Mouse (Mus musculus) stomach, postnatal 0 days (tissue): Measurements from ENCODE around the gene Agmo. TPM values are rescaled to one million over a fixed set of nuclear protein-coding genes. Genes with fewer than 3 reads are reported as not detected.

ENCODE experiments used
- ATAC-seq: fragments of 200-750 bp; cut with Nextera tagmentation; 2 replicates; pipeline ENCODE4 v1.8.0; 2017; ENCODE audit not compliant: low FRiP score, low TSS enrichment
- DNase-seq: peaks from one replicate; pipeline ENCODE4 v3.0.0-alpha.2; 2016; ENCODE audit warnings: low spot score
- H3K27ac ChIP-seq: fragments of 300-500 bp; sonication (generic); replicated peaks from 2 replicates; pipeline ENCODE4 v1.5.1; 2014; ENCODE audit warnings: mild to moderate bottlenecking, control low read depth
- H3K27me3 ChIP-seq: fragments of 300-500 bp; sonication (generic); 2 replicates; pipeline ENCODE4 v1.6.1; 2014; ENCODE audit warnings: low read length; ENCODE audit not compliant: control insufficient read depth, insufficient read depth
- H3K36me3 ChIP-seq: fragments of 300-500 bp; sonication (generic); 2 replicates; pipeline ENCODE4 v1.6.1; 2014; ENCODE audit warnings: low read length, mixed read lengths; ENCODE audit not compliant: control insufficient read depth, insufficient read depth
- H3K4me1 ChIP-seq: fragments of 300-500 bp; sonication (generic); replicated peaks from 2 replicates; pipeline ENCODE4 v1.6.1; 2014; ENCODE audit warnings: antibody characterized with exemption; ENCODE audit not compliant: control insufficient read depth, insufficient read depth
- H3K4me2 ChIP-seq: fragments of 300-500 bp; sonication (generic); replicated peaks from 2 replicates; pipeline ENCODE4 v1.6.1; 2014; ENCODE audit warnings: low read depth, mild to moderate bottlenecking, control low read depth, moderate library complexity
- H3K4me3 ChIP-seq: fragments of 300-500 bp; sonication (generic); 2 replicates; pipeline ENCODE4 v1.5.1; 2014; ENCODE audit warnings: low read depth, low read length, control low read depth
- H3K9ac ChIP-seq: fragments of 300-500 bp; sonication (generic); 2 replicates; pipeline ENCODE4 v1.6.1; 2014; ENCODE audit warnings: mild to moderate bottlenecking, low read length, control low read depth, mixed read lengths
- H3K9me3 ChIP-seq: fragments of 300-500 bp; sonication (generic); 2 replicates; pipeline ENCODE4 v1.6.1; 2016; ENCODE audit warnings: low read length; ENCODE audit not compliant: control insufficient read depth
- CTCF ChIP-seq: IDR thresholded peaks from 2 replicates; pipeline ENCODE4 v1.5.1; 2016; ENCODE audit warnings: antibody characterized with exemption, low read depth, mild to moderate bottlenecking, moderate library complexity
- EP300 ChIP-seq: optimal IDR thresholded peaks from 2 replicates; pipeline ENCODE3; 2016; ENCODE audit warnings: antibody characterized with exemption
- WGBS: fragments of 180-500 bp; shearing (Covaris S2); extraction: QIAGEN DNeasy Blood & Tissue Kit; methylation state at CpG from one replicate; pipeline ENCODE4 v1.1.7; 2014; 5-methylcytosine and 5-hydroxymethylcytosine counted together
- polyA plus RNA-seq: library from polyadenylated mRNA; unstranded; fragments of >200 nt; fragmentation: Nextera tagmentation; extraction: Ambion mirVana; gene quantifications from 2 replicates; pipeline ENCODE4 v1.2.1, GENCODE M21; 2015

Gene Agmo
- polyA plus RNA-seq, 1 experiment from 2014 or later: 6.9 TPM

DNA sequence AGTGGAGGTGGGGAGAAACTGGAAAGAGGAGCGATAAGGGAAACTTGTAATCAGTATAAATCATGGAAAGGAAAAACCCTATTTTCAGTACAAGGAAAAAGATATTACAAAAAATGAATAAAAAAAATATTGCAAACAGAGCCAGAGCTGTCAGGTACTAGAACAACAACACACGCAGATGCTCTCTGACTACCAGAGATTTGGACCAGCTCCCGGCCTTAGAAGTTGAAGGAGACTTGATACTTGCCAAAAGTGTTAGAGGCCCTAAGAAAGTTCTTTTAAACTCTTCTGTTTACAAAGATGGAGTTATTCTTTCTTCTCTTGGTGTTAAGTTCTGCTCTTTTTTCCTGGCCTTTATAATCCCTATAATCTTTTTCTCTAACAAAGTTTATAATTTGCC is 246.6 kb downstream of the Agmo start:
- no peak for DNase-seq

DNA sequence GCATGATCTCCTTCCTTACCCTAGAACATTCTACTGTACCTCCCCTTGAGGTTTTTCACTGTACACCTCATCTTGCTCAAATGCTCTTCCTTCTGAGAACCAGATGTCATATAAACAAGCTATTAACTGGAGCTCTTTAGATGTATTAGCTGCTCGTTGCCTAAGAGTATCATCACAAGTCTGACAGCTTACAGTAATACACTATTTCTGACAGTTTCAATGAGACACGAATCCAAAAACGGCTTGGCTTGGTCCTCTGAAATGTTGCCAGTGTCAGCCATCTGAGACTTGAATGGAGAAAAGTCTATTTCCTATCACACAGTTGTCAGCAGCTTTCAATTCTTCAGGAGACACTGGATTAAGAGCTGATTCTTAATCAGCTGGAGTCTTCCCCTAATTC is 257.4 kb downstream of the Agmo start:
- DNase-seq (no peak), ATAC-seq (no peak)
- H3K4me1 ChIP-seq: no peaks in the 10 kb centered on the region
- no peaks in the 10 kb centered on the region for H3K9me3 ChIP-seq
- H3K4me2 ChIP-seq: no peak overlapping the region
- no peak for TF ChIP-seq EP300
- TF ChIP-seq CTCF: no peak
- H3K27ac ChIP-seq: no peak overlapping the region
- H3K4me3 ChIP-seq: no peak overlapping the region
- no peak overlapping the region for H3K9ac ChIP-seq
- no peaks in the 10 kb centered on the region for H3K27me3 ChIP-seq
- no peaks in the 10 kb centered on the region for H3K36me3 ChIP-seq
- 55% methylated on average over 3 of the region's 3 CpGs for WGBS

More for the DNA sequence above, 246.6 kb downstream of the Agmo start:
- Histone ChIP-seq H3K4me1 (no peaks in the 10 kb centered on the region), H3K4me3 (no peak overlapping the region), H3K9ac (no peak overlapping the region), H3K9me3 (no peaks in the 10 kb centered on the region), H3K27ac (no peak overlapping the region), H3K36me3 (no peaks in the 10 kb centered on the region), H3K4me2 (no peak overlapping the region), H3K27me3 (no peaks in the 10 kb centered on the region)
- TF ChIP-seq EP300 (no peak), CTCF (no peak)
- WGBS: 57% methylated on average over 3 of the region's 3 CpGs
- ATAC-seq: no peak

DNA sequence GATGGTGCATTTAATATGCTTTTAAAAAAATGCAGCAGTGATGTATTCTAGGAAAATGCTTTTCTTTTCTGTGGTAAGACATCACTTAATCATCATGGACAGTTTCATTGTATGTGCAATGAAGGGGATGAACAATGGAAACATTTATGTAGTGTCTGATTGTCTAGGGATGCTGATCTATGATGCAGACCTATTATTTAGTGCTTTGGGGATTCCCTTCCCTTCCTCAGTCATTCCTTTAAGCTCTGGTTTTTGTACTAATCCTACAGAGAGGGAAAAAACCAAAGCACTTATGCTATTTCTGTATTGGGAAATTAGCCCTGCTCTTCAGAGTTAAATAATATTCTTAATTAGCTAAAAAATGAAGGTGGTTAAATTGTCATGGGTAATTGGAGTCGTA is 266.0 kb downstream of the Agmo start:
- H3K4me1 ChIP-seq: no peaks in the 10 kb centered on the region

DNA sequence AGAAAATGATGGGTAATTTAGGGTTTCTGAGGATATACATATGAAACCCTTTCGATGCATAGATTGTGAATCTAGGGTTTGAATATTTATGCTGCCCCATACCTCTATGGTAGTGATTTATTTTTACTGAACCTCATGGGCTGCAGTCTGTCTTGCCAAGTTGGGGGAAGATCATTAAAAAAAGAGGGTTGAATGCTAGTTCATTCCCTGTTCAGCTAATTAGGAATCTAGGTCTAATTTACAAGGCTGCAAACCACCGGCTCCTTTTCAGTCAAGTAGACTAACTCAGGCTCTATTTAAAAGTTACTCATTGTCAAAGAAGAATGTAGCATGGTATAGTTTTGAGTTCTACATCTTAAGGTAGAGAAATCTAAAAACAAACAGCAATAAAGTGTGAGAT is 266.4 kb downstream of the Agmo start:
- no peak overlapping the region for H3K4me2 ChIP-seq
- H3K36me3 ChIP-seq: no peaks in the 10 kb centered on the region
- DNase-seq: no peak
- TF ChIP-seq CTCF (no peak), EP300 (no peak)
- no peak overlapping the region for H3K4me3 ChIP-seq
- no peak overlapping the region for H3K9ac ChIP-seq
- 95% methylated on average over 2 of the region's 2 CpGs for WGBS
- ATAC-seq: no peak
- no peak overlapping the region for H3K27ac ChIP-seq
- H3K27me3 ChIP-seq: no peaks in the 10 kb centered on the region
- no peaks in the 10 kb centered on the region for H3K9me3 ChIP-seq
- H3K4me1 ChIP-seq: no peaks in the 10 kb centered on the region

More for the DNA sequence above, 266.0 kb downstream of the Agmo start:
- Histone ChIP-seq H3K4me2 (no peak overlapping the region), H3K36me3 (no peaks in the 10 kb centered on the region), H3K27me3 (no peaks in the 10 kb centered on the region), H3K27ac (no peak overlapping the region), H3K9ac (no peak overlapping the region), H3K4me3 (no peak overlapping the region), H3K9me3 (no peaks in the 10 kb centered on the region)
- WGBS: 60% methylated on average over 1 of the region's 1 CpGs
- ATAC-seq (no peak), DNase-seq (no peak)
- no peak for TF ChIP-seq EP300
- no peak for TF ChIP-seq CTCF

DNA sequence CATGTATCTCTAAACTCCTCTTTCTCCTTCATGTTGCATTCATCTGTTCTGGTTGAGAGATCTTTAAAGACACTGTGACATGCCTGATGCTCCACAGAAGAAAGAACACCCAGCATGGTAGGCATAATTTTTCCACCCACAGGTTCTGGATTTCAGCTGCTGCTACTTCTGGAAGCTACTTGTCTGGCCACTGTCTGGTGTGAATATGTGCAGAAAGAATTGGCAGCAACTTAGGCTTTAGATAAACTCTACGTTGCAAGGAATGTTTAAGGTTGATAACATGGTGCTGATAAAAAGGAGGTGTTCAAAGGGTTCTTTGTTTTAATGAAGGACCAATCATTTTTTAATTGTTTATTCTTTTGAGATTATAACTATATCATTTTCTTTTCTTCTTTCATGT is 280.3 kb downstream of the Agmo start:
- Histone ChIP-seq H3K9ac (no peak overlapping the region), H3K27me3 (no peaks in the 10 kb centered on the region), H3K4me3 (no peak overlapping the region), H3K27ac (no peak overlapping the region), H3K4me2 (no peak overlapping the region), H3K4me1 (no peaks in the 10 kb centered on the region), H3K9me3 (no peaks in the 10 kb centered on the region), H3K36me3 (no peaks in the 10 kb centered on the region)
- no peak for TF ChIP-seq EP300
- TF ChIP-seq CTCF: no peak
- DNase-seq (no peak), ATAC-seq (no peak)
- 23% methylated on average over 1 of the region's 1 CpGs for WGBS

DNA sequence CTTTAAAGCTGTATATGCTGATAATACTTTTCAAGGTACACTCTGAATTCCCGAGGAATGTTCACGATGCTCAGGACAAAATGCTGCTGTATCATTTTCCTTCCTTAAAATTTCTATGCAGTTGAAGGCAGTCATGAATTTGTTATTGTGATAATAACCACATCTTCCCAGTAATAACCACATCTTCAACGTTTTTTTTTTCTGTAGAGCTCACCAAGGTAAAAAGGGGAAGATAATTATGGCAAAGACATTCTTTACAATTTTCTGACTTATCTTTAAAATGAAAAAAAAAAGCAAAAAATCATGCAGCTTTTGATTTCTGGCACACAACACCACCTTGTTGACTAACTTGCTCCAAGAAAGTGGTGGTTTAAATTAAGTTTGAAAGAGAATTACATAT is 283.2 kb downstream of the Agmo start:
- ATAC-seq: no peak
- no peak for DNase-seq
- H3K4me1 ChIP-seq: no peaks in the 10 kb centered on the region

More for the DNA sequence above, 283.2 kb downstream of the Agmo start:
- Histone ChIP-seq H3K27me3 (no peaks in the 10 kb centered on the region), H3K9ac (no peak overlapping the region), H3K9me3 (no peaks in the 10 kb centered on the region), H3K4me3 (no peak overlapping the region), H3K4me2 (no peak overlapping the region), H3K36me3 (no peaks in the 10 kb centered on the region), H3K27ac (no peak overlapping the region)
- TF ChIP-seq EP300: no peak
- TF ChIP-seq CTCF: no peak
- WGBS: 81% methylated on average over 3 of the region's 3 CpGs
